Mouse (Mus musculus) adrenal gland, postnatal 36 days (tissue): ENCODE data around the gene Slc43a3. TPM values are rescaled to one million over a fixed set of nuclear protein-coding genes. Genes with fewer than 3 reads are reported as not detected.
"Not testable (repeated sequence)": the region's sequence is repeated elsewhere in the genome, so short reads cannot be mapped to it uniquely, and the experiment has no call there.

Experiments
- DNase-seq, 2 experiments: peaks; one replicate each; pipeline ENCODE4 v3.0.0; 2021; ENCODE audit warnings: mixed read lengths in 1 of 2
- long read RNA-seq, 2 experiments: library from polyadenylated mRNA; stranded (forward); transcript quantifications; one replicate each; pipeline ENCODE4 v2.0.0; 2021; ENCODE audit warnings: borderline sequencing depth in 2 of 2
- total RNA-seq, 2 experiments: library from RNA; stranded (reverse); gene quantifications; 2 replicates each; pipeline ENCODE4 v1.2.3; 2021

Gene Slc43a3
- 10 to 100 TPM; 52.8 to 88.3 TPM for total RNA-seq
- long read RNA-seq, experiment 1, transcript Slc43a3-201 (13 exons, 2,583 nt): major isoform, 31 of 51 reads
- long read RNA-seq, experiment 1, partial matches to known transcripts: 6 of 51 reads
- long read RNA-seq, experiment 1, other reads (novel, unspliced or antisense): 14 of 51 reads
- long read RNA-seq, experiment 2, transcript Slc43a3-201 (13 exons, 2,583 nt): major isoform, 14 of 20 reads
- long read RNA-seq, experiment 2, partial matches to known transcripts: 1 of 20 reads
- long read RNA-seq, experiment 2, other reads (novel, unspliced or antisense): 5 of 20 reads

GRCm38 (mm10) chr2:84936474-84937429 is at the start of gene Slc43a3:
Gene Slc43a3, plus strand, starts transcription at chr2:84936579.
- peak; percentile 81 to 83 for DNase-seq

- peak; percentile 35 to 44 for DNase-seq
These were observed 49.5 kb upstream of the Slc43a3 start for GRCm38 (mm10) chr2:84886821-84887281.

GRCm38 (mm10) chr2:84887411-84888271 is 48.7 kb upstream of the Slc43a3 start:
- DNase-seq: peak; percentile 33 to 49

- DNase-seq: peak; percentile 81 to 87
These were observed 47.6 kb upstream of the Slc43a3 start for GRCm38 (mm10) chr2:84888657-84889315.

GRCm38 (mm10) chr2:84889316-84890044 is 46.9 kb upstream of the Slc43a3 start:
- DNase-seq: no peak

GRCm38 (mm10) chr2:84890045-84890340 is 46.4 kb upstream of the Slc43a3 start:
- DNase-seq: peak; percentile 83 to 86

GRCm38 (mm10) chr2:84893359-84893758 is 43.0 kb upstream of the Slc43a3 start:
- no peak for DNase-seq

GRCm38 (mm10) chr2:84895495-84896198 is 40.7 kb upstream of the Slc43a3 start:
- DNase-seq: no peak

GRCm38 (mm10) chr2:84896686-84897085 is 39.7 kb upstream of the Slc43a3 start:
- not testable (repeated sequence) for DNase-seq

- no peak for DNase-seq
These were observed 23.7 kb upstream of the Slc43a3 start for GRCm38 (mm10) chr2:84912722-84913121.

- no peak for DNase-seq
These were observed 22.5 kb upstream of the Slc43a3 start for GRCm38 (mm10) chr2:84913881-84914280.

- no peak for DNase-seq
These were observed 21.0 kb upstream of the Slc43a3 start for GRCm38 (mm10) chr2:84915330-84915729.

GRCm38 (mm10) chr2:84916548-84917320 is 19.6 kb upstream of the Slc43a3 start:
- peak; percentile 42 to 67 for DNase-seq

GRCm38 (mm10) chr2:84918188-84918587 is 18.2 kb upstream of the Slc43a3 start:
- no peak for DNase-seq

GRCm38 (mm10) chr2:84919601-84920108 is 16.7 kb upstream of the Slc43a3 start:
- no peak for DNase-seq

GRCm38 (mm10) chr2:84930186-84930585 is 6.2 kb upstream of the Slc43a3 start:
- no peak for DNase-seq

- no peak for DNase-seq
These were observed 2.3 kb upstream of the Slc43a3 start for GRCm38 (mm10) chr2:84933992-84934648.

GRCm38 (mm10) chr2:84934649-84935007 is 1.8 kb upstream of the Slc43a3 start:
- no peak for DNase-seq

- no peak for DNase-seq
These were observed 1.3 kb upstream of the Slc43a3 start for GRCm38 (mm10) chr2:84935065-84935464.
